Mouse (Mus musculus) retina, postnatal 1 day (tissue): ENCODE data around the gene Znhit2.

Source experiments
- DNase-seq: peaks from one replicate; pipeline ENCODE4 v3.0.0-alpha.2; 2012

The Znhit2 gene

DNA sequence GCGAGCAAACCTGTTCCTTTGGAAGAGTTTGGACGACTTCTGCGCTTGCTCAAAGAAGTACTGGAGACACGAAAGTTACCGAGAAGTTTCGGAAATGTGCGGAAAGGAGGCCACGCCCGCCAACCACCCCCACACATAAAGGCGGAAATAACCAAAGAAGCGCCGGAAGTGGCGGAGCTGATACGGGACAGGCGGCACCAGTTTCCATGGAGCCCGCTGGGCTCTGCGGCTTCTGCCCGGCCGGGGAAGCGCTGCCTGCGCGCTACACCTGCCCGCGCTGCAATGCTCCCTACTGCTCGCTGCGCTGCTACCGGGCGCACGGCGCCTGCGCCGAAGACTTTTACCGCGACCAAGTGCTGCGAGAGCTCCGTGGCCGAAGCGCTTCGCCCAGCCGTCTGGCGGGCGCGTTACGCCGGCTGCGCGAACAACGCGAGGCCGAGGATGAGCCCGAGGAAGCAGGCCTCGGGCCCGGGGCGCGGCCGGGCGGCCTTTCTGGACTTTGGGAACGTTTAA lies at the start of gene Znhit2:
Gene Znhit2, plus strand, starts transcription at position 172 of the 513 bp plus-strand sequence.
- peak; percentile 95 for DNase-seq

DNA sequence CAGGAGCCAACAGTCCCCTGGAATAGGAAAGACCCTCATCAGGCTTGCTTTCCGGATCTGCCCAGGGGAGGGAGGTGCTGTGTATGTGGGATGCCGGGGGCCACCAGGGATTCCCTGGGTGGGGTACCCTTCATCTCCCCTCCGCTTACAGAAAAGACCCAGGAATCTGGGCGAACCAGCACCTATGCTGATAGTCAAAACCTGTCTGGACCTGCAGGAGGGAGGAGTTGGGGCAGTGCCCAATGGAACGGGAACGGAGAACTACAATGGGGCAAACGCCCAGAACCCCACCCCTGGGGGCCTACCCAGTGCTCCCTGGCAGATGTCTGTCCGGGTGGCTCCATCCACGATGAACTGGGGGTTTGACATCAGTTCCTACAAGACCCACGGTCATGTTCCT lies 47.3 kb upstream of the Znhit2 start:
- DNase-seq = no peak

DNA sequence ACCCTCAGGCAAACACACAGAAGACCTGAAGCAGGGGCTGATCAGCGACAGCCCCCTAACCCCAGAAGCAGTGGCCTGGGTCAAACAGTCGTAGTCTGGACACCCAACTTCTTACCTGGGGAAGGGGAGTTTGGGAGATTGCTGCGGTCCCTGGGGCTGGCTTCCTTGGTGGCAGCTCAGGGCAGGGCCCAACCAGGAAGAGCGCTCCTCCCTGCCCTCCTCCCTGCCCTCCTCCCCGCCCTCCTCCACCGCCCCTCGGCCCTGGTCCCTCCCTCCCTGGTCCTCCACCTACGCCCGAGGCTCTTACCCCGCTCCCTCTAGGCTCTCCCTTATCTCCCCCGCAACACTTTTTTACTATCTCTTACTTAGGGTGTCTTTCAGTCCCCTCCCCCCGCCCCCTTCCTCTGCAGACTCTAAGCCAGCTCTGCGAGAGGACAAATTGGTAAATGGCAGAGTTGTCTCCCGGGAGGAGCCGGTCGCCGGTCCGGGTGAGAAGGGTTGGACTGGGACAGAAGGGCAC lies 45.9 kb upstream of the Znhit2 start:
- no peak for DNase-seq

DNA sequence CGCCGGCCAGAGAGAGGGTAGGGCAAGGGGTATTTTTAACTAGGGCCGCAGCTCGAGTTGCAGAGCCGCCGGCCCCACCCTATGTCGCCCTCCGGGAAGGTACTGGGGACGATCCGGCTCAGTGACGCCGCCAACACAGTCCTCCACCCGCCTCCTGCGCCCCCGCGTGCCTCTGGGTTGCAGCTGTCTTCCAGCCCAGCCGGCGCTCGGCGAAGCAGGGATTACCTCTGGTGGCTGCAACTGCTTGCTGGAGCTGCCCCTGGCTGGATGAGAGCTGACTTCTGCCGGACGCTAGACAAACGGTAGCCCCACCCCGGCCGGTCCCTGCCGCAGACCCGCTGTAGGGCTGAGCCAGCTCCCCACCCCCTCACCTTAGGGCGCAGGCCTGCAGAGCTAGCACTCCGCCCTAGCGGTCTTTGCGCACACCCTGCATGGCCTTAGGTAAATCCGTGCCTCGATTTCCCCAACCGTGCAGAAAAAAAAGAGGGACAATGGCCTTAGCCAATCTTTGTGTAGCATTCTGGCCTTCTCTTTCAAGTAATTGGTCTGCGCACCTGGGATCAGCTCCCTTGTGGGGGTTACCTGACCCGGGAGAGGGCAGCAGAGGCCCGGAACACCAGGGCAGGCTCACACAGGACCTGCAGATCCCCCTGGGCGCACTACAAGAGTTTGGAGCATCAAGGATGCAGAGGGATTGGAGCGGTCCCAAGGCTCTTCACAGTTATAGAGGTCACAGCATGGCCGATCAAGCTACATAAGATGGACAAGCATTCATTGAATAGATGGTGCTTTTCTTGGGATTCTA lies 45.3 kb upstream of the Znhit2 start, which contains the start of gene Capn1:
Gene Capn1, minus strand, starts transcription at position 387 of the 805 bp plus-strand sequence.
- peak; percentile 80 for DNase-seq

DNA sequence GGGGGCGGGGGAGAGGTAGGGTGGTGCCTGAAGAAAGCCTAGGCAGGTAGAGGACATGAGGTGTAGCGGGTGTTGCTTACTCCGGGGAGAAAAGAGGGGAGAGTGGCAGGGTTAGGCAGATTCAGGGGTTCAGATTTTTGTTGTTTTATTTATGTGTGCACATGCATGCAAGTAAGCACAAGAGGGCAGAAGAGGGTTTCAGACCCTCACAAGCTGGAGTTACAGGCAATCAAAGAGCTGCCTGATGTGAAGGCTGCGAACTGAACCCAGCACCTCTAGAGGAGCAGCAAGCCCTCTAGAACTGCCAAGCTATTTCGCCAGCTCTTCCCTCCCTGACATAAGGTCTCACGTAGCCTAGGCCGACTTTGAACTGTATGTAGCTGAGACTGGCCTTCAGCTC lies 44.5 kb upstream of the Znhit2 start:
- peak; percentile 46 for DNase-seq

DNA sequence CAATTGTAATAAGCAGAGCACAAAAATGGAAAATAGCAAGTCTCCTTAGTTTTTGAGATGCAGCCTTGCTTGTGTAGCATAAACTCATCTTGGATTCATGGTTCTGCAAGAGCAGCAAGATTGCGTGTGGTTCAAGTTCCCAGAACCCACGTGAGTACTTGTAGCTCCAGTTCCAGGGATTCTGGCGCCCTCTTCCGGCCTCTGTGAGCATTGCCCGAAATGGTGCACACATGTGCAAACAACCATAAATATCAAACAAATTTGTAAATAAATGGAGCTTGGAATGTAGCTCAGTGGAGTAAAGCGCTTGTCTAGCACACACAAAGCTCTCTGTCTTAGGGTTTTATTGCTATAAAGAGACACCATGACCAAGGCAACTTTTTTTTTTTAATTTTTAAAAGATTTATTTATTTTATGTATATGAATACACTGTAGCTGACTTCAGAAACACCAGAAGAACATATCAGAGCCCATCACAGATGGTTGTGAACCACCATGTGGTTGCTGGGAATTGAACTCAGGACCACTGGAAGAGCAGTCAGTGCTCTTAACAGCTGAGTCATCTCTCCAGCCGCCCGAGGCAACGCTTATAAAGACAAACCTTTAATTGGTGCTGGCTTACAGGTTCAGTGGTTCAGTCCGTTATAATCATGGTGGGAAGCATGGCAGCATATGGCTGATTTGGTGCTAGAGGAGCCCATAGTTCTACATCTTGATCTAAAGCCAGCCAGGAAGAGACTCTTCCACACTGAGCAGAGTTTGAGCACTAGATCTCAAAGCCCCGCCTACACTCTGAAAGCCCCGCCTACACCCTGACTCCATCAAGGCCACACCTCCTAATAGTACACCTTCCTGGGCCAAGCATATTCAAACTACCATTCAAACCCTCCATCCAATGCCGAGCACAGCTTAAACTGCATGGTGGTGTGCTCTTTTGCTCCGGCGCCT lies 42.6 kb upstream of the Znhit2 start:
- DNase-seq = peak; percentile 90

DNA sequence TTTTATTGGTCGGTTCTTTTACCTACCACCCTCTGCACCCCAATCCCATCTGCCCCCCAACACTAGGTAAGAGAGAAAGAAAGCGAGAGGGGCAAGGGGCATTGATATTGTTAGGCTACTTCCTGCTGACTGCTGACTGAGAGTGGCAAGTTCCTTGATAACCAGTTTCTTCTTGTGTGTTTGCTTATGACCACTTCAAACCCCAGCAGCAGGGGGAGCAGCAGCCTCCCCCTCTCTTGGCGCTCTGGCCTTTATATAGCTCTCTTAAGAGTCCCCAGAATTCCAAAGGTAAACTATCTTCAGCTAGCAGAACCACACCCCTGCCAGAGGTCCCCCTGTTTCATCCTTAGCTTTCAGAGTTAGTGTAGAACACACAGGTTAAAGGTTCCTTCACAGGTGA lies 40.7 kb upstream of the Znhit2 start:
- no peak for DNase-seq

DNA sequence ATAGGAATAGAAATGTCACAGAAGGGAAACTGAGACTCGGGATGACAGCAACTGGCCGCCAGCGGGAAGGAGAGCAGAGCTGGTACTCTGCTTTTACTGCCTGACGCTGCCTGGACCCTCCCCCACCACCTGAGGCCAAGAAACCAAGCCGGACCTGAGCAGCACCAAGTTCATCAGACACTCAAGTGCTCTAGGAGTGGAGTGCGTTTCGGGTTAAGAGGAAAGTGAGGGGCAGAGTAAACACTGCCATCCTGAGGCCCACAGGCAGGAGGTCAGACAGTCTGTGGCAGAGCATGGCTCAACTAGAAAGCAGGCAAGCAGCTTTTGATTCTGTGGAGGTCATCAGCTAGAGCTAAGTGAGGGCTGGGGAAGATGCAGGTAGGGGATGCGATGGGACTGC lies 37.9 kb upstream of the Znhit2 start:
- no peak for DNase-seq

DNA sequence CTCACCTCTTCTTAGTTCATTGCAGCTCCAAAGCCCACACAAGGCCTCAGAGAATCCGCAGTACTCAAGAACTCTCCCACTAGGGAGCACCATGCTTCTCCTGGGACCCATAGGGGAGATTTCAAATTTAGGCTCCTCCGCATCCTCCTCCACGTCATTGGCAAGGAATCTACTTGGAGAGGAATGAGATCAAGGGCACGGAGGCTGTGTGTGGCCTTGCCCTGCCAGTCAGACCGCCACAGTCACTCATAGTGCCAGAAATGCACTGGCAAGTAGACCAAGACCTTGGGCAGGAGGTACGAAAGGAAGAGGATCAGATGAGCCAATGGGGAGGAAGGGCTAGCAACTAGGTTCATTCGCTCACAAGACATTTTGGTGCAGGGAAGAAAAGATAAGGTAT lies 37.1 kb upstream of the Znhit2 start:
- DNase-seq = no peak

DNA sequence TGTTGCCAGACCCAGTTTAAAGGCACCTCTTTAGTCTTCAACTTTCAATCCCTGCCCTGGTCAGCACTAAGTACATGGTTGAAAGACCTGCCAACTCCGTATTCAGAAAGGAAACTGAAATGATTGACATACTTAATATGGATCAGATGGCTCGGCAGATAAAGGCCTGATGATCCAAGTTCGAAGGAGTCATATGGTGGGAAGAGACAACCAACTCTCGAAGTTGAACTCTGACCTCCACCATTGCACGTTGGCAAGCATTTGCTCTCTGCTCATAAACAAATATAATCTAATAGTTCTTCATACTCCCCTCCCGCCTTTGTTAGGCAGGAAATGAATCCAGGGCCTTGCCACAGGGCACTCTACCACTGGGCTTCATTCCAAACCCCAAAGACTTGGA lies 32.0 kb upstream of the Znhit2 start:
- DNase-seq = no peak

DNA sequence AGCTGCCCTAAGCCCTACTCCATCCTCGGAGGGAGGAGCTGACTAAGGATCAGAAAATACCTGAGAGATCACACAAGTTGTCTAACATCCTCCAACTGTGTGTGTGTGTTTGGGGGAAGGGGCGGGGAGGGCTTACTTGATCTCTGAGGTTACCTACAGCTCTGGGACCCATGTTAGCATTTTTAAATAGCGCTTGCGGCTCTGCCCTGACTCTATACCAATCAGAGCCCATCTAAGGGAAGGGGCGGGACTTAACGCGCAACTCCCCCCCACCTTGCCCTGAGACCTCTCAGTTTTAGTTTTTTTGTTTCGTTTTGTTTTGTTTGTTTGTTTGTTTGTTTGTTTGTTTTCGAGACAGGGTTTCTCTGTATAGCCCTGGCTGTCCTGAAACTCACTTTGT lies 31.6 kb upstream of the Znhit2 start:
- DNase-seq = no peak

DNA sequence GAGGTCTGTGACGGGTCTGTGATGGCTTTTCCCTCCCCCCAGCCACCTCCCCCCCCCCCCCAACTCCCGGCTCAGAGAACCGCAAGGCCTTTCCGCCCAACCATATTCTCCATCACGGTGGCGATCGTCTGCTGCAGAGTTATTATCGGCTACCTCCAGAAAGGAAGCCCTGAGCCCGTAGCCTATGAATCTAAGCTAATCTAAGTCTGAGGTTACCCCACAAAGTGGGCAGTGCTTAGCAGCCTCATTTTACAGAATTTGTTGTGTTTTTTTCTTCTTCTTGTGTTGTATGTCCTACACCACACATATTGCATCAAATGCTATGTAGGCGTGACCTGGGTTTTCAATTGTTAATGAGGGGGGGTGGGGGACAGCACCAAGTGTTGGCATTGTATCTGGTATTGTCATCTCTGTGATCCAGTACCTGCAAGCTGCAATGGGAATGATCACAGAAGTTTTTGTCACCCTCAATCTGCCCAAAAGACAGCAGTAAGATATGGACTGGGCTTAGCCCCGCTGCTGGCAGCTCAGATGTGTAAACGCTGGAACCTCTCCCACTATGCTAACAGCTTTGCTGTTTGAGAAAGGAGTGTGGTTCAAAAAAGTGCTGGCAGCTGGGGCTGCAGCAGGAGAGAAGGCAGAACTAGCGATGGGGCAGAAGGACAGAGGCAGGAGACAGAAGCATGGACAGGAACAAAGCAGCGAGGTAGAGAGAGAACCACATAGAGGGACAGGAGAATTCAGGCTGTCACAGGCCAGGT lies 30.3 kb upstream of the Znhit2 start:
- DNase-seq = no peak

DNA sequence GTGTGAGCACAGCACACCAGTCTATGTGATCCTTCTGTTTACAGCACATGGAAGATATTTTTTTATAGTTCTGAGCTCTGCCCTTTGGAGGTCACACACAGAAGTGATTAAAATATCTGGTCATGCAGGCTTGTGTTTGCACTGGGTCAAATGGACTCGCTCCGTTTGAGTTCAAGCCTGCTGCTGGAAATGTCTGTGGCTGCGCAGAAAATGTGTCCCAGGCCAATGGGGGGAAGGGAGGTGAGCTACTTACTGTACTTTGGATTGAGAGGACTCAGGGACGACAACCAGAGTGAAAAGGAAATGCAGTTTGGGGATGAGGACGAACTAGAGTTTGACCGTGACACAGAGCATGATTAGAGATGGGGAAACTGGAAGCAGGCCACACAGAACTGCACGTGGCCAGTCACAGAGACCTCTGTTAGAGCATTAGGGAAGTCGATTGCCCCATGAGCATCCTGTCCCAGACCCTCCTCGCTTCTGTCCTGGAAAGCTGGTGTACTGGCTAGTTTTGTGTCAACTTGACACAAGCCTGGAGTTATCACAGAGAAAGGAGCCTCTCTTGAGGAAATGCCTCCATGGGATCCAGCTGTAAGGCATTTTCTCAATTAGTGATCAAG lies 24.9 kb upstream of the Znhit2 start:
- no peak for DNase-seq

DNA sequence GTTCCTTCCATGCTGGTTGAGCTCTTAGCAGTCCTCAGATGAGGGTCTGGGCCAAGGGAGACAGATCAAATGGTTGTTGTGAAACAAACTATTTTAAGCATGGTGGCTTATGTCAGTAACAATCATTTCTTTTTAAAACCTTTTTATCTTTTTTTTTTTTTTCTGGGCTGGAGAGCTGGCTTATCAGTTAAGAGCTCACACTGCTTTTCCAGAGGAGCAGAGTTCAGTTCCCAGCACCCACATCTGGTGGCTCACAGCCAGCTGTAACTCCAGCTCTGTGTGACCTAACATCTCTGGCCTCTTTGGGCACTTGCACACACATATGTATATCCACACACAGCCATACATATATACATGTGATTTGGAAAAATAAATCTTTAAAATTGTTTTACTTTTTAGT lies 23.3 kb upstream of the Znhit2 start:
- DNase-seq = no peak

DNA sequence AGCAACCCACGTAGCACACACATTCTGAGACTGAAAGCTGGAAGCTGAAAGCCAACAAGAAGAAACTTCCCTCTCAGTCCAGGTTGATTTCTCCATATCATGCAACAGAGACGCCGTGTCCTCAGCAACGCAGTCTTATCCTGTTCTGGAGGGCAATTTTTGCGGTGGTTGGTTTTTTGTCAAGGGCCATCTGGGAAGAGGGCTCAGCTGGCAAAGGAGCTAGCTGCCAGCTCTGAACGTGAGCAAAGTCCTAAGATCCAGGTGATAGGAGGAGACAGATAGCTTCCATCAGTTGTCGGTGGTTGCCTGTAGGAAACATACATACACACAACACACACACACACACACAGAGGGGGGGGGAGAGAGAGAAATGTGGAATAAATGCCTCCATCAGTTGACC lies 22.7 kb upstream of the Znhit2 start:
- no peak for DNase-seq

DNA sequence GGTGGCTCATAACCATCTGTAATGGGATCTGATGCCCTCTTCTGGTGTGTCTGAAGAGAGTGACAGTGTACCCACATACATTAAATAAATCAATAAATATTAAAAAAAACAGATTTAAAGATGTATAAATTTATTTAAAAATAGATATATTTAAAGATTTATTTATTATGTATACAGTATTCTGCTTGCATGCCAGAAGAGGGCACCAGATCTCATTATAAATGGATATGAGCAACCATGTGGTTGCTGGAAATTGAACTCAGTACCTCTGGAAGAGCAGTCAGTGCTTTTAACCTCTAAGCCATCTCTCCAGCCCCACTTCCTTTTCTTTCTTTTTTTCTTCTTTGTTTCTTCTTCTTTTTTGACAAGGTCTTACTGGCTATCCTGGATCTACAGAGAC lies 21.0 kb upstream of the Znhit2 start:
- no peak for DNase-seq

DNA sequence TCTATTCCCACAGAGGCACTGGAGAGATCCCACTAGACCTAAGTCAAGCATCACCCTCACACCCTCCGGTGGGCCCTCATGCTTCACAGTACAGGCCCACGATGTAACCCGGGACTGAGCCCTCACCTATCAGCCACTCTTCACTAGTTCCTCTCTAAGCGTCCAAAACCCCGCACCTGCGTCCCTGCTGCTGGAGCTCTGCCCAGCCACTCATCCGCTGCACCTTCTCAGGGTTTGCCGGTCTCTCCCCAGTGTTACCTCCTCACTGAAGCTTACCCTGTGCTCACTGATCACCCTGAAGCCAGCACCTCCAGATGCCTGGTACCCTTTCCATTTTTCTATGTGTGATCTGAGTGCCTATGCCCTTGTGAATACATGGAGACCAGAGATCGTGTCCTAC lies 18.7 kb upstream of the Znhit2 start:
- no peak for DNase-seq

DNA sequence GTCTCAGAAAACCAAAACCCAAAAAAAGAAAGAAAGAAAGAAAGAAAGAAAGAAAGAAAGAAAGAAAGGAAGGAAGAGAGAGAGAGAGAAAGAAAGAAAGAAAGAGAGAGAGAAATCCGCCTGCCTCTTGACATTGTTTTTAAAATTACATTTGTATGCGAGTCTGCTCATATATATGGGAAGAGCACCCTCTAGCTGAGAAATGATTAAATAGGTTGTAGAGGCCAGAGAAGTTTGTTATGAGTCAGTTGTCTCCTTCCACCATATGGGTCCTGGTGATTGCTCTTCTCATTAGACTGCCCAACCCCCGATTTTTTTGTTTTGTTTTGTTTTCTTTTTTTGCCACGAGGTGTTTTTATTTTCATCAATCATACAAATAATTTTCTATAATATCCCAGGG lies 16.9 kb upstream of the Znhit2 start:
- DNase-seq = peak; percentile 54

DNA sequence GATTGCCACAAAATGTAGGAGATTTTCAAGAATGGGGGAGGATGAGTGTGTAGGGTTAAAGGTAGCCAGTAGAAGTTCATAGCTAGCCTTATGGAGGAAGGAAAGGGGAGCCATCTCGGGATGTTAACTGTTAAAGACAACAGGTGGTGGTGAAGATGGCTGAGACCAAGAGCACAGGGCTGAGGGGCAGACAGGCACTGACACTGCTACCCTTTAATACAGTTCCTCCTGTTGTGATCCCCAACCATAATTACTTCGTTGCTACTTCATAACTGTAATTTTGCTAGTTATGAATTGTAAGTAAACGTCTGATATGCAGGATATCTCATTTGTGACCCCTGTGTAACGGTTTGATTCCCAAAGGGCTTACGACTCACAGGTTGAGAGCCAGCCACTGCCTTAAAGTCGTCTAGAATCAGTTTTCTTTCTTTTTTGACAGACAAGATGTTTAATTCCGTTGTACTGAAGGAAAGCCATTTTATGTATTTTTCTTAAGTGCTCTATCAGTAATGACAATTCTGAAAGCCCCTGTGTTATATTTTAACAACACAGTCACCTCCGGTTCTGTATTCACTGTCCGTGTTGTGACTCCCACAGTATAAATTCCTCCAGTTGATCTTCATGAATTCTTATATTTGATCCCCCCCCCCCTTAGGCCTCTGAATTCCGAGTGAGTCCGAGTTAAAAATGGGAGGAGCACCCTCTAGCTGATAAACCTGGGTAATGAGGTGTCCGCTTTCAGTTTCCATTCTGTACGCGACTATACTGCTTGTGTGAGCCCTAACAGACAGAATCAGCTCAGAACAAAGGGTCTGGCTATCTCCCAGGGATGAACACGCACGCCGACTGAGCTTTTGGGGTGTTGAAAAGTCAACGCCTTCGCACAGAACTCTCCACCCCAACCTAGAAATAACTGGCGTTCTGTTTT lies 15.4 kb upstream of the Znhit2 start:
- DNase-seq = no peak

DNA sequence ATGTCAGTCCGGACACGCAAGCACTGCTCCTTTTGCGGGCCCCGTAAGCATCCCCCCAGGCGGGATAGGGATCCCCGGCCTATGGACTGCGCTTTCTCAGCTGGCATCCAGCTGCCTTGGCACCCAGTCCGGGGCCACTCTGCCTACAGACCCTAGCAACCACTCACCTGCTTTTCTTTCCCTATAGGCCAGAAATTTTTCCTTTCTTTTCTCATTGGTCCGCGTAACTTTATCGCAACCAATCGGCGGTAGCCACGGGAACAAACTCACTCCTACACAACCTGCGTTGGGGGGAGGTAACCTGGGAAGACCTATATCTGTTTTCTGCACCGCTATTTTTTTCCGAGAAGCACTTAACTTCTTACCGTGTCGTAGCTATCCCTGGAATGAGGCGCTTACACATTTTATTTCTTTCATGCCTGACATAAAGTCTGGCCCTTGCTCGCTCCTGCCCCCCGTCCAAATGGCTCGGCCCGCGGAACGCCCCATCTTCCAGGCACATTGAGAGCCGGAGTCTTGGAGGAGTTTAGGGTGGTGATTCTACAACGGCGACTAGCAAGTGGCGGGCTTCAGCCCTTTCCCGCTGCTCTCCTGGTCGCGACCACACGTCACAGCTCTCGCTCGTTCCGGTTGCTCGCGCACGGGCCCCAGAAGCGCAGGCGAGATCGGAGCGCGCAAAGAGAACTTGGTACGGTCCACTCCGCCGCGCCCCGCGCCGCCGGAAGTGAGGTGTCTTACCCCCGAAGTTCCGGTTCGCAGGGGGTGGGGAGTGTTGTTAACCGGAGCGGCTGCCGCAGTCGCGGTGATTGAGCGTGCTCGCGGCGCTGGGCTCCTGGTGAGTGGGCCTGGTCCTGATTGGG lies 14.5 kb upstream of the Znhit2 start, which contains the start of gene Syvn1:
Gene Syvn1, plus strand, starts transcription at position 283 of the 860 bp plus-strand sequence.
- peak; percentile 97 for DNase-seq
